Mouse (Mus musculus) megakaryocyte, embryonic 14.5 days (primary cell): Measurements from ENCODE around the gene Srgap3. TPM values are rescaled to one million over a fixed set of nuclear protein-coding genes. Genes with fewer than 3 reads are reported as not detected.

ENCODE experiments used
- H3K27me3 ChIP-seq: replicated peaks from 2 replicates; pipeline ENCODE3; 2012; ENCODE audit warnings: inconsistent platforms
- H3K36me3 ChIP-seq: replicated peaks from 2 replicates; pipeline ENCODE3; 2012; ENCODE audit warnings: low read length, inconsistent platforms, mixed read lengths
- H3K4me1 ChIP-seq: 2 replicates; pipeline ENCODE4 v1.6.1; 2012; ENCODE audit warnings: inconsistent platforms
- H3K4me3 ChIP-seq: replicated peaks from 2 replicates; pipeline ENCODE3; 2012; ENCODE audit warnings: moderate library complexity, mild to moderate bottlenecking, inconsistent platforms
- H3K9me3 ChIP-seq: 2 replicates; pipeline ENCODE4 v1.6.1; 2012; ENCODE audit warnings: inconsistent platforms
- FLI1 ChIP-seq: IDR thresholded peaks from 2 replicates; pipeline ENCODE4 v1.6.1; 2012; ENCODE audit warnings: low read length, inconsistent platforms, mixed read lengths
- GATA1 ChIP-seq: IDR thresholded peaks from 3 replicates; pipeline ENCODE4 v1.6.1; 2012; ENCODE audit warnings: mixed read lengths, low read length, inconsistent platforms, borderline replicate concordance
- polyA plus RNA-seq: library from polyadenylated mRNA; stranded (reverse); fragments of >175 nt; gene quantifications from 2 replicates; pipeline ENCODE4 v1.2.3, GENCODE M21; 2012; ENCODE audit warnings: low replicate concordance; ENCODE audit not compliant: insufficient read depth

Srgap3 gene
- polyA plus RNA-seq, 1 experiment, result 8.3 TPM

- TF ChIP-seq GATA1 (no peak), FLI1 (no peak)
- Histone ChIP-seq H3K4me1 (peaks cover 59% of the 10 kb centered on the region), H3K9me3 (no peaks in the 10 kb centered on the region), H3K36me3 (peaks cover 94% of the 10 kb centered on the region), H3K4me3 (no peak overlapping the region), H3K27me3 (no peaks in the 10 kb centered on the region)
These were observed 30.8 kb downstream of the Srgap3 start for GRCm38 (mm10) chr6:112916243-112916642.

GRCm38 (mm10) chr6:112912552-112912951, 34.5 kb downstream of the Srgap3 start:
- no peaks in the 10 kb centered on the region for H3K27me3 ChIP-seq
- H3K9me3 ChIP-seq, result peaks cover 11% of the 10 kb centered on the region
- H3K36me3 ChIP-seq, result peaks cover 94% of the 10 kb centered on the region
- peaks cover 51% of the 10 kb centered on the region for H3K4me1 ChIP-seq
- H3K4me3 ChIP-seq, result no peak overlapping the region
- TF ChIP-seq GATA1, result no peak

GRCm38 (mm10) chr6:112909711-112910110, 37.4 kb downstream of the Srgap3 start:
- peaks cover 11% of the 10 kb centered on the region for H3K9me3 ChIP-seq
- H3K4me3 ChIP-seq, result no peak overlapping the region
- TF ChIP-seq FLI1 (no peak), GATA1 (no peak)
- H3K36me3 ChIP-seq, result peaks cover 91% of the 10 kb centered on the region
- peaks cover 60% of the 10 kb centered on the region for H3K4me1 ChIP-seq
- no peaks in the 10 kb centered on the region for H3K27me3 ChIP-seq

- peaks cover 11% of the 10 kb centered on the region for H3K9me3 ChIP-seq
- peaks cover 86% of the 10 kb centered on the region for H3K36me3 ChIP-seq
- H3K4me3 ChIP-seq, result no peak overlapping the region
- TF ChIP-seq GATA1 (no peak), FLI1 (no peak)
- H3K4me1 ChIP-seq, result peaks cover 64% of the 10 kb centered on the region
- no peaks in the 10 kb centered on the region for H3K27me3 ChIP-seq
These were observed 39.0 kb downstream of the Srgap3 start for GRCm38 (mm10) chr6:112907887-112908584.

GRCm38 (mm10) chr6:112903796-112904195, 43.3 kb downstream of the Srgap3 start:
- Histone ChIP-seq H3K27me3 (no peaks in the 10 kb centered on the region), H3K4me1 (peaks cover 97% of the 10 kb centered on the region), H3K9me3 (no peaks in the 10 kb centered on the region), H3K4me3 (no peak overlapping the region), H3K36me3 (peaks cover 86% of the 10 kb centered on the region)
- TF ChIP-seq GATA1, result no peak
- no peak for TF ChIP-seq FLI1

GRCm38 (mm10) chr6:112903226-112903625, 43.8 kb downstream of the Srgap3 start:
- TF ChIP-seq GATA1, result no peak
- TF ChIP-seq FLI1, result no peak
- Histone ChIP-seq H3K9me3 (no peaks in the 10 kb centered on the region), H3K4me1 (peaks cover 95% of the 10 kb centered on the region), H3K27me3 (no peaks in the 10 kb centered on the region), H3K36me3 (peaks cover 85% of the 10 kb centered on the region), H3K4me3 (no peak overlapping the region)

- no peaks in the 10 kb centered on the region for H3K27me3 ChIP-seq
- no peaks in the 10 kb centered on the region for H3K9me3 ChIP-seq
- H3K36me3 ChIP-seq, result peaks cover 84% of the 10 kb centered on the region
- H3K4me3 ChIP-seq, result no peak overlapping the region
- no peak for TF ChIP-seq GATA1
- no peak for TF ChIP-seq FLI1
- H3K4me1 ChIP-seq, result peaks cover 91% of the 10 kb centered on the region
These were observed 44.3 kb downstream of the Srgap3 start for GRCm38 (mm10) chr6:112902791-112903190.

GRCm38 (mm10) chr6:112900306-112900705, 46.8 kb downstream of the Srgap3 start:
- Histone ChIP-seq H3K9me3 (no peaks in the 10 kb centered on the region), H3K4me3 (no peak overlapping the region), H3K27me3 (no peaks in the 10 kb centered on the region), H3K36me3 (peaks cover 80% of the 10 kb centered on the region), H3K4me1 (peaks cover 83% of the 10 kb centered on the region)
- no peak for TF ChIP-seq GATA1
- no peak for TF ChIP-seq FLI1

GRCm38 (mm10) chr6:112899711-112900110, 47.4 kb downstream of the Srgap3 start:
- Histone ChIP-seq H3K4me3 (no peak overlapping the region), H3K36me3 (peaks cover 81% of the 10 kb centered on the region), H3K27me3 (no peaks in the 10 kb centered on the region), H3K4me1 (peaks cover 82% of the 10 kb centered on the region), H3K9me3 (no peaks in the 10 kb centered on the region)
- TF ChIP-seq GATA1 (no peak), FLI1 (no peak)

- no peaks in the 10 kb centered on the region for H3K27me3 ChIP-seq
- no peaks in the 10 kb centered on the region for H3K9me3 ChIP-seq
- TF ChIP-seq GATA1 (no peak), FLI1 (no peak)
- peaks cover 81% of the 10 kb centered on the region for H3K4me1 ChIP-seq
- H3K4me3 ChIP-seq, result no peak overlapping the region
- peaks cover 83% of the 10 kb centered on the region for H3K36me3 ChIP-seq
These were observed 47.8 kb downstream of the Srgap3 start for GRCm38 (mm10) chr6:112899276-112899675.

- no peak for TF ChIP-seq GATA1
- no peak for TF ChIP-seq FLI1
- no peak overlapping the region for H3K4me3 ChIP-seq
- peaks cover 84% of the 10 kb centered on the region for H3K36me3 ChIP-seq
- H3K27me3 ChIP-seq, result no peaks in the 10 kb centered on the region
- H3K9me3 ChIP-seq, result no peaks in the 10 kb centered on the region
- H3K4me1 ChIP-seq, result peaks cover 78% of the 10 kb centered on the region
These were observed 48.6 kb downstream of the Srgap3 start for GRCm38 (mm10) chr6:112898435-112898834.
